Mouse (Mus musculus): ENCODE data around the gene Pdss2. TPM values are rescaled to one million over a fixed set of nuclear protein-coding genes. Genes with fewer than 3 reads are reported as not detected.

The Pdss2 gene
- polyA plus RNA-seq, 1 experiment from 2014 or later, result 18.4 TPM

- no peaks in the 10 kb centered on the region for H3K36me3 ChIP-seq (ENCODE audit: control insufficient read depth, insufficient read depth, low read length)
- no peak overlapping the region for H3K9ac ChIP-seq (ENCODE audit: low read depth, low read length)
- 68% methylated on average over 10 of the region's 10 CpGs for WGBS
- no peaks in the 10 kb centered on the region for H3K27me3 ChIP-seq (ENCODE audit: control insufficient read depth, insufficient read depth, low read length)
- H3K27ac ChIP-seq (ENCODE audit: low read depth, low read length), result no peak overlapping the region
- ATAC-seq (ENCODE audit: low FRiP score) (no peak), DNase-seq (ENCODE audit: low spot score) (no peak)
- no peak overlapping the region for H3K4me2 ChIP-seq (replicated peaks; ENCODE audit: low read depth, low read length)
- H3K9me3 ChIP-seq (ENCODE audit: control insufficient read depth, low read length), result no peaks in the 10 kb centered on the region
- H3K4me1 ChIP-seq (replicated peaks; ENCODE audit: control insufficient read depth, insufficient read depth, low read length), result no peaks in the 10 kb centered on the region
- no peak overlapping the region for H3K4me3 ChIP-seq (ENCODE audit: low read depth, low read length)
Observed at GRCm38 (mm10) chr10:43310781-43311392, 89.6 kb downstream of the Pdss2 start.

- H3K27me3 ChIP-seq (ENCODE audit: control insufficient read depth, insufficient read depth, low read length), result no peaks in the 10 kb centered on the region
- H3K9ac ChIP-seq (ENCODE audit: low read depth, low read length), result no peak overlapping the region
- ATAC-seq (ENCODE audit: low FRiP score) (no peak), DNase-seq (ENCODE audit: low spot score) (no peak)
- H3K36me3 ChIP-seq (ENCODE audit: control insufficient read depth, insufficient read depth, low read length), result no peaks in the 10 kb centered on the region
- H3K4me2 ChIP-seq (replicated peaks; ENCODE audit: low read depth, low read length), result no peak overlapping the region
- 90% methylated on average over 2 of the region's 2 CpGs for WGBS
- H3K4me3 ChIP-seq (ENCODE audit: low read depth, low read length), result no peak overlapping the region
- no peak overlapping the region for H3K27ac ChIP-seq (ENCODE audit: low read depth, low read length)
- H3K4me1 ChIP-seq (replicated peaks; ENCODE audit: control insufficient read depth, insufficient read depth, low read length), result no peaks in the 10 kb centered on the region
- no peaks in the 10 kb centered on the region for H3K9me3 ChIP-seq (ENCODE audit: control insufficient read depth, low read length)
Observed at GRCm38 (mm10) chr10:43312211-43312610, 90.9 kb downstream of the Pdss2 start.

- no peaks in the 10 kb centered on the region for H3K9me3 ChIP-seq (ENCODE audit: control insufficient read depth, low read length)
- WGBS, result 75% methylated on average over 7 of the region's 7 CpGs
- no peak overlapping the region for H3K27ac ChIP-seq (ENCODE audit: low read depth, low read length)
- DNase-seq (ENCODE audit: low spot score) (no peak), ATAC-seq (ENCODE audit: low FRiP score) (no peak)
- H3K9ac ChIP-seq (ENCODE audit: low read depth, low read length), result no peak overlapping the region
- no peaks in the 10 kb centered on the region for H3K4me1 ChIP-seq (replicated peaks; ENCODE audit: control insufficient read depth, insufficient read depth, low read length)
- no peak overlapping the region for H3K4me3 ChIP-seq (ENCODE audit: low read depth, low read length)
- no peak overlapping the region for H3K4me2 ChIP-seq (replicated peaks; ENCODE audit: low read depth, low read length)
- H3K36me3 ChIP-seq (ENCODE audit: control insufficient read depth, insufficient read depth, low read length), result no peaks in the 10 kb centered on the region
- no peaks in the 10 kb centered on the region for H3K27me3 ChIP-seq (ENCODE audit: control insufficient read depth, insufficient read depth, low read length)
Observed at GRCm38 (mm10) chr10:43312658-43313417, 91.6 kb downstream of the Pdss2 start.

GRCm38 (mm10) chr10:43315228-43315627 lies 93.9 kb downstream of the Pdss2 start:
- no peak for DNase-seq (ENCODE audit: low spot score)
- ATAC-seq (ENCODE audit: low FRiP score), result no peak
- Histone ChIP-seq H3K4me3 (ENCODE audit: low read depth, low read length) (no peak overlapping the region), H3K4me2 (replicated peaks; ENCODE audit: low read depth, low read length) (no peak overlapping the region), H3K9me3 (ENCODE audit: control insufficient read depth, low read length) (no peaks in the 10 kb centered on the region), H3K36me3 (ENCODE audit: control insufficient read depth, insufficient read depth, low read length) (no peaks in the 10 kb centered on the region), H3K27me3 (ENCODE audit: control insufficient read depth, insufficient read depth, low read length) (no peaks in the 10 kb centered on the region), H3K9ac (ENCODE audit: low read depth, low read length) (no peak overlapping the region), H3K27ac (ENCODE audit: low read depth, low read length) (no peak overlapping the region), H3K4me1 (replicated peaks; ENCODE audit: control insufficient read depth, insufficient read depth, low read length) (no peaks in the 10 kb centered on the region)

GRCm38 (mm10) chr10:43317327-43317951 lies 96.2 kb downstream of the Pdss2 start:
- Histone ChIP-seq H3K4me3 (ENCODE audit: low read depth, low read length) (no peak overlapping the region), H3K9me3 (ENCODE audit: control insufficient read depth, low read length) (no peaks in the 10 kb centered on the region), H3K4me2 (replicated peaks; ENCODE audit: low read depth, low read length) (no peak overlapping the region), H3K27ac (ENCODE audit: low read depth, low read length) (no peak overlapping the region; the same call in 1 of the 2 replicates), H3K4me1 (replicated peaks; ENCODE audit: control insufficient read depth, insufficient read depth, low read length) (peaks cover 2% of the 10 kb centered on the region; the same call in 1 of the 2 replicates), H3K36me3 (ENCODE audit: control insufficient read depth, insufficient read depth, low read length) (no peaks in the 10 kb centered on the region), H3K27me3 (ENCODE audit: control insufficient read depth, insufficient read depth, low read length) (no peaks in the 10 kb centered on the region), H3K9ac (ENCODE audit: low read depth, low read length) (no peak overlapping the region)
- 76% methylated on average over 9 of the region's 9 CpGs for WGBS
- DNase-seq (ENCODE audit: low spot score) (no peak), ATAC-seq (ENCODE audit: low FRiP score) (peak; percentile 35; the same call in 1 of the 2 replicates)

GRCm38 (mm10) chr10:43321019-43321418 lies 99.7 kb downstream of the Pdss2 start:
- Histone ChIP-seq H3K9ac (ENCODE audit: low read depth, low read length) (no peak overlapping the region), H3K4me2 (replicated peaks; ENCODE audit: low read depth, low read length) (no peak overlapping the region), H3K27ac (ENCODE audit: low read depth, low read length) (no peak overlapping the region), H3K9me3 (ENCODE audit: control insufficient read depth, low read length) (no peaks in the 10 kb centered on the region), H3K4me1 (replicated peaks; ENCODE audit: control insufficient read depth, insufficient read depth, low read length) (peaks cover 3% of the 10 kb centered on the region; the same call in 1 of the 2 replicates), H3K4me3 (ENCODE audit: low read depth, low read length) (no peak overlapping the region), H3K36me3 (ENCODE audit: control insufficient read depth, insufficient read depth, low read length) (no peaks in the 10 kb centered on the region), H3K27me3 (ENCODE audit: control insufficient read depth, insufficient read depth, low read length) (no peaks in the 10 kb centered on the region)
- WGBS, result 87% methylated on average over 5 of the region's 5 CpGs
- DNase-seq (ENCODE audit: low spot score), result no peak
- no peak for ATAC-seq (ENCODE audit: low FRiP score)

GRCm38 (mm10) chr10:43322446-43323178 lies 101.3 kb downstream of the Pdss2 start:
- Histone ChIP-seq H3K27me3 (ENCODE audit: control insufficient read depth, insufficient read depth, low read length) (no peaks in the 10 kb centered on the region), H3K4me2 (replicated peaks; ENCODE audit: low read depth, low read length) (no peak overlapping the region), H3K4me1 (replicated peaks; ENCODE audit: control insufficient read depth, insufficient read depth, low read length) (peaks cover 3% of the 10 kb centered on the region; the same call in 1 of the 2 replicates), H3K9me3 (ENCODE audit: control insufficient read depth, low read length) (no peaks in the 10 kb centered on the region), H3K4me3 (ENCODE audit: low read depth, low read length) (no peak overlapping the region), H3K9ac (ENCODE audit: low read depth, low read length) (no peak overlapping the region), H3K27ac (ENCODE audit: low read depth, low read length) (no peak overlapping the region), H3K36me3 (ENCODE audit: control insufficient read depth, insufficient read depth, low read length) (no peaks in the 10 kb centered on the region)
- ATAC-seq (ENCODE audit: low FRiP score) (no peak), DNase-seq (ENCODE audit: low spot score) (no peak)
- 68% methylated on average over 9 of the region's 9 CpGs for WGBS

GRCm38 (mm10) chr10:43323386-43323785 lies 102.1 kb downstream of the Pdss2 start:
- WGBS, result 50% methylated on average over 8 of the region's 8 CpGs
- Histone ChIP-seq H3K9ac (ENCODE audit: low read depth, low read length) (no peak overlapping the region), H3K27ac (ENCODE audit: low read depth, low read length) (no peak overlapping the region), H3K36me3 (ENCODE audit: control insufficient read depth, insufficient read depth, low read length) (no peaks in the 10 kb centered on the region), H3K27me3 (ENCODE audit: control insufficient read depth, insufficient read depth, low read length) (no peaks in the 10 kb centered on the region), H3K4me1 (replicated peaks; ENCODE audit: control insufficient read depth, insufficient read depth, low read length) (peaks cover 3% of the 10 kb centered on the region; the same call in 1 of the 2 replicates), H3K4me3 (ENCODE audit: low read depth, low read length) (no peak overlapping the region), H3K4me2 (replicated peaks; ENCODE audit: low read depth, low read length) (no peak overlapping the region), H3K9me3 (ENCODE audit: control insufficient read depth, low read length) (no peaks in the 10 kb centered on the region)
- ATAC-seq (ENCODE audit: low FRiP score) (no peak), DNase-seq (ENCODE audit: low spot score) (no peak)

All from hindbrain, embryonic 11.5 days (tissue).